Mouse (Mus musculus) spleen, postnatal 4 days (tissue): ENCODE results near the gene Fas.
A peak's percentile ranks its signal among the peaks of the same experiment; 100 is the strongest.

Experiments used
- DNase-seq, 2 experiments: peaks; one replicate each; pipeline ENCODE4 v3.0.0; 2022; ENCODE audit warnings: low spot score in 2 of 2

Fas gene

DNA sequence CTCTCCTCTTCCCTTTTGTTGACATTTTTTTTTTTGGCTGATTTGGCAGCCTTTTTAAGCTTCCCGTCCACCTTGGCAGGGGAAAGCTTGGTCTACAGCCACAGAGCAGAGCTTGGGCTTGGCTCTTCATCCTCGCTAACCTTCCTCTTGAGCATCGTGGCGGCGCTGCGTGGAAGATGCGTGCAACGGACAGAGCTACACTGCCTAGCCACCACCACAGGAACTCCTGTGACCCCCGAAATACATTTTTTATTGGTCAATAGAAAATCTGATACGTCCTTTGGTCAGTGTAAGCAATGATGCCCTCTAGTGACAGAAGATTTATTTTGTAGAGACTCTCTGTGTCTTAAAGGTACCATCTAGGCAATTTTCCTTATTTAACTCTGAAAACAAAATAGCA, 6.1 kb upstream of the Fas start:
- no peak for DNase-seq

DNA sequence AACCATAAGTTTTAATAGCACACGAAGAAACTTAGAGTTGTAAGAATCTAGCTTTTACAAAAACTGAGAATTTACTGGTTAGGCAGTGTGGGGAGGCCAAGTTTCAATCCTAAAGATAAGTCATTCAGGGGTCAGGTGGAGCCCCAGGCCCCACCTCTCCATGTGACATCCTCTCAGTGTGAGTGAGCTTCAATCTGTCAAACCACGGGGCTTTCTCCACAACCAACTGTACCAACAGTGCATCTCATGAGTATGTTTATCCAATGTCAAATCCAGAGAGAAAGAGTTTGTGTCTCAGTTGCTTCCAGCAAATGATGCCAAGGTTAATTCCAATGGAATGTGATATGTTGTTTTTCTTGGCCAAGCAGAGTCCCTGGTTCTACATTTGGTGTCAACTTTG, 5.6 kb upstream of the Fas start:
- DNase-seq = no peak

DNA sequence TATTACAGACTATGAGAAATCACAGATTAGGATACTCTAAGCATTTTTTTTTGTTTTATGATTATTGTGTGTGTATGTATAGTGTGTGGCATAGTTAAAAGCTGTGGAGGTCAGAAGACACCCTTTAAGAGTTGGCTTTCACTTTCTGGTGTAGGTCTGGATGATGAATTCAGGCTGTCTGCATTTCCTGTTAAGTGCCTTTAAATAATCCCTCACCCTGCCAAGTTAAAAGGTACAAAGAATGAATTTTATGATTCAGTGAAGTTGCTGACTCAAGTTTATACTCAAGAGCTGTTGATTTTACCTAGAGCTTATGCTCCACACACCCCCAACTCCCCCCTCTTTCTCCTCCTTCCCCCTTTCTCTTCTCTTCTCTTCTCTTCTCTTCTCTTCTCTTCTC, 3.2 kb upstream of the Fas start:
- DNase-seq = no peak

DNA sequence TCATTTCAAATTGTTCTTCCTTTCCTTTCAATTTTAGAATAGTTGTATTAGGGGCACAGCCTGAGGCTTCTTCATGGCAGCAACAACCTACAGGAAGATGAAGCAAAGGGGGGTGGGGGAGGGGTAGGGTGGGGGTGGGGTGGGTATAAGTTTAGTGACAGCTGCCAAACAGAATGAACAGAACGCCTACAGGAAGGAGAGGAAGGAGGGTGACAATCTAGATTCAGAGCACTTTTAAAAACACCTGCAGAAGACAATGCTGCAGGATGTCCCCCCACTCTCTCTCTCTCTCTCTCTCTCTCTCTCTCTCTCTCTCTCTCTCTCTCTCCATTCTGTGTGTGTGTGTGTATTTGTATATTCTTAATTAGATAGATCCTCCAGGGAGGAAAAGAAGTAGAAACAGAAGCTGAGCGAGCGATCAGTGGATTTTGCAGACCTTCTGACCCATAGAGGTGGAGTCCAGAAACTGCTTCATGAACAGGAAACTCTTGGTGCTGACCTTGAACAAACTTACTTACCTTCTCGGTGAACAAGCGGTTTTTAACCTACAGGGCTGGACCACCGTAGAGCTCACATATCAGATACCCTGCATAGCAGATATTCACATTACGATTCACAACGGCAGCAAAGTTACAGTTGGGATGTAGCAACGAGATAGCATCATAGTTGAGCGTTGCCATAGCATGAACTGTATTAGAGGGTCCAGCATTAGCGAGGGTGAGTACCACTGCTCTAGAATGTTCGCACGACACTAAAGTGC, 2.6 kb upstream of the Fas start:
- DNase-seq = no peak

DNA sequence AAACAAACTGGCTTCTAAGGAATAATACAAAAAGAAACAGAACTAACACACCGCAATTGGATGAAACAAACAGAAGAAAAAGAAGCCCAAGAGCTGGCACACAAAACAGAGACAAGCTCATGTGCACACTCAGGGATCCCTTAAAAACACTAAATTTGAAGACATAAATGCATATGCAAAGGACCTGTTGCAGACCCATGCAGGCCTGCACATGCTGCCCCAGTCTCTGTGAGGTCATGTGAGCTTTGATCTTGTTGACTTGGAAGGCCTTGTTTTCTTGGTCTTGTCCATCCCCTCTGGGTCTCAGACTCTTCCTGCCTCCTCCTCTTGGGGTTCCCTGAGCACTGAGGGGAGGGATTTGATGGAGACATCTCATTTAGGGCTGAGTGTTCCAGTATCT, 1.8 kb upstream of the Fas start:
- no peak for DNase-seq

DNA sequence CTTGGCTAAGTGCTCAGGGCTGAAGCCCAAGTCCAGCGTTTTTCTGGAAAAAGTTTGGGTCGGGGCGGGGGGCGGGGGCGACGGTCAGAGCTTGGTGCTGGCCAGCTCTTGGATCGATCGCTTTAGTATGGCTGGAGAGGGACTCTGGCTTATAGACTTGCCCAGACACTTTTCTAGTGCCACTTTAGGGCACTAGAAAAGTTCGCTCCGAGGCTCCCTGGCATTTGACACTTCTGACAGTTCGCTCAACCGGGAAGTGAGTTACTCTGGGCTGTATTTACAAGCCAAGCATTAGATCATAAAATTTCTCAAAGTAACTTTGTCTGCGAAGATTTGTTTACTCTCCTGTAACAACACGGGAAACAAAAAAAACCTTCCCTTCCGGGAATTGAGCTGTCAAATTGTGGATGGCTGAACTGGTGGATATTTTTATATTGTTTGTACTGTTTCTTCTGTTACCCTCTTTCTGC, 441 bp downstream of the Fas start:
- DNase-seq = no peak

DNA sequence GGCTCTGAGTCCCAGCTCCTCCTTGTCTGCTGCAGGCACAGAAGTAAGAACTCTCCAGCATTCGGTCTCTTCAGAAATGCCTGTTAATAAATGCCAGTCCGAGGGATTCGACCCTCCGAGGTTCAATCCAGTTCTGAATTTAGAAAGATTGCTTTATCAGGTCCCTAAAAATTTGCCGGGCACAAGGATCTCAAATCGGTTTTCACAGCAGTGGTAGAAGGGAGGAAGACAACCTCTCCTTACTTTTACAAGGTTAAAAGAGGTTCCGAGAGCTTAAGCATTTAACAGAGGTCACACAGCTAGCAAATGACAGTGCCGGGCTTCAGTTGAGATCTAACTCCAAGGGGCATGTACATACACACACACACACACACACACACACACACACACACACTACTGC, 913 bp downstream of the Fas start:
- DNase-seq = no peak

DNA sequence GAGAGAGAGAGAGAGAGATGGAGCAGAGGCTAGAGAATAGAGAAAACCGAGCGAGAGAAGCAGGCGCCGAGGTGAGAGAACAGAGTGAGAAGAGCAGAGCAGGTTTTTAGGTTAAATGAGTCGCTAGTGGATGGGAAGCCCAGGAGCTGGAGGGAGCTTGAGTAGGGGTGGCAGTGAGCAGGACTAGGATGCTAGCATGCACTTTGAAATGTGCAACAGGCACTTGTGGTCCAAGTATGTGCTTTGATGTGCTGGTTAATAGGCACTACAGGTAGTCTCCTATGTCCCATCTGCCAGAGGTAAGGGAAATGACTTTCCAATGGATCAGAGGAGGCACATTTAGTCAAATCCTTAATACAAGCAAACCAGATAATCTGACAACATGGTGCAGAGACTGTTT, 1.5 kb downstream of the Fas start:
- DNase-seq = no peak

DNA sequence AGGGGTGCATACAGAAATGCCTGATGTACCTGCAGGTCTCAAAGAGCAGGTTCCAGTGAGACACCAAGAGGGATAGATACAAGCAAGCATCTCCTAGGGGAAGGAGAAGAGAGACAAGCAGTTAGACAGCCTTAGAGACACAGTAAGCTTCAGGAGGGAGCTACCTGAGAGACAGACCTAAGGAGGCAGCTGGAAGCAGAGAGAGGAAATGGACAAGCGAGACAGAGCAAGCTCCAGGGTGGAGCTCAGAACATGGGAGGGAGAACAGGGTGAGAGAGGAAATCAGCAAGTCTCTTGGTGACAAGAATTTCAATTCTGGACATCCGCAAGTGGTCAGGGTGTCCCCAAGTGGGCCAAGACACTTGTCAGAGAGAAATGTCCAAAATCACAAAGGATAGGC, 2.2 kb downstream of the Fas start:
- DNase-seq = no peak

DNA sequence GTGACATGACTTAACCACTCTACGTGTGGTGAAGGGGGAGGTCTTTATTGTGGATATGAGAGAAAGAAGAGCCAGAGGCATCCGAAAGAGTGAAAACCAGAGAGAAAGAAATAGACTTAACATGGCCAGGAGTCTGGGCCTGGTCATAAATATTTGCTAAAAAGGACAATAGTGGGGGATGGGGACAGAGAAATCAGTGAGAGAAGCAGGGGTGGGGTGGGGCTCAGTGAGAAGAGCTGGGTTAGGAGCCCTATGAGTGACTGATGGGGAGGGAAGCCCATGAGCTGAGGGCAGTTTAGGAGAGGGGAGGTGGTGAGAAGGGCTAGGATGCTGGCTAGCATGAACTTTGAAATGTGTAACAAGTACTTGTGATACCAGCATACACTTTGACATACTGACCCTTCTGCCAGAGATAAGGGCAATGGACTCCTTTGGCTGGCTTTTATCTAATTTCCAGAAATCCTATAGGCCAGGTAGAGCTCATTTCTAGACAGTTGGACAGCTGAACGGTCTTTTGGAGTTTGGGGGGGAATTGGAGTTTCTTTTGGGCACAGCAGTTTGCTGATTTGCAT, 3.0 kb downstream of the Fas start:
- no peak for DNase-seq

DNA sequence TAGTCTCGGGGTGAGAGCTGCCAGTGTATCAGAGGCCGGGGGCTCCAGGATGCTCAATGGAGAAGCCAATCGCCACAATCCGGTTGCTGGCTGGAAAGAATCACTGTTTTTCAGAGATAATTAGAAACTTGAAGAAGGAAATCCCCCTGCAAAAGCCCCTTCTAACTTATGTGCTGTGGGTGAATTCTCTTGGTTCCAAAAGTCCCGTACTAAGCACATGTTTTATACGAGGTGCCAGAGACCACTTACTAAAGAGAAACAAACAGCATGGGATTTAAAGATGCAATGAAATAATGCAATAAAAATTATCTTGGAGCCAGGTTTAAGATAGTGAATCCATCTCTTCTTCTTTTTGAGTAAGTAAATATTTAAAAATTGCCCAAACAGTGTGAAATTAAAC, 5.0 kb downstream of the Fas start:
- no peak for DNase-seq

DNA sequence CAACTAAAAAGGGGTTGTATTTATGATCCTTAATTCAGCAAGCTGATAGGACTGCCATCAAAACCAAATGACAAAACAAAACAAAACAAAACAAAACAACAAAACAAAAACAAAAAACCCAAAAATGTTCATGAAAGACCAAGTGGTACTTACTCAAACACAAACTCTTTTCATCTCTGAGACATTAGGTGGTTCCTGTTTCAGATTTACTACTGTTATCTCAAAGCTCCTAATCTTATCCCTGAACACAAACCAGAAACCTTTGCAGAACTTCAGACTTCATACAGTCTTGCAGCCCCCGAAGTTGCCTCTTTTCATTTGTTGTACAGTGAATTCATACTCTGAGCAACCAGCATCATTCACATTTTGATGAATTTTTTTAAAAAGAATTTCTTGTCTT, 8.1 kb downstream of the Fas start:
- no peak for DNase-seq

DNA sequence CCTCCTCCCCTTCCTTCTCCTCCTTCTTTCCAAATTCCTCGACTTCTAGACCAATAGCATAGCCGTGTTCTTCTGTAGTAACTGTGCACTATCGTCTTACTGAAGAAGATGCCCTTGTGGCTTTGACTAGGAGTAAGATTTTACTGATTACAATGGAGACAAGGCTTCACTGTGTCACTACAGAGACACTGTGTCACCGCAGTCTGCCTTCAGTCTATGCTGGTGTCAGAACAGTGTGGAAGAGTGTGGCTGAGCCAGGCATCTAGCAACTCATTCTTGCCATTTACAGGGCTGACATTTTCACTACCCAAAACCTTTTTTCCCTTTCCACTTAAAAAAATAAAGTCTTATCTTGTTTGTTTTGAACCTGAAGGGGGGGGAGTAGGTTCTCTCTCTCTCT, 8.8 kb downstream of the Fas start:
- no peak for DNase-seq

DNA sequence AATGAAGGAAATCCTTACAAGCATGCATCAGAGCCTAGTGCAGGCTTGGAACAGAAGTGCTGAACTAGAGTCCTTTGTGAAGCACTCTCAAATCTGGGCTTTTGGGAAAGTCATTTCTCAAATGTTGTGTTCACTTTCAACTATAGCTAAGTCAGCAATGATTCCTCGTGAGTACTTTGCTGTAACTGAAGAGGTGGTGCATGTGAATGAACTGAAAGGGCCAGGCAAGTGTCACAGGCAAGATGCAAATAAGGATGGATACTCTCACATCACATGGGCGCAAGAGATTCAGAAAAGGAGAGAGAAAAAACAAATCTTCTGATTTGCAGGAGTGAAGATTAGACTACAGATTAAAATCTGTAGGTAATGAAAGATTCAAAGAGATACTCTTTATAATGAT, 10.0 kb downstream of the Fas start:
- DNase-seq = no peak

DNA sequence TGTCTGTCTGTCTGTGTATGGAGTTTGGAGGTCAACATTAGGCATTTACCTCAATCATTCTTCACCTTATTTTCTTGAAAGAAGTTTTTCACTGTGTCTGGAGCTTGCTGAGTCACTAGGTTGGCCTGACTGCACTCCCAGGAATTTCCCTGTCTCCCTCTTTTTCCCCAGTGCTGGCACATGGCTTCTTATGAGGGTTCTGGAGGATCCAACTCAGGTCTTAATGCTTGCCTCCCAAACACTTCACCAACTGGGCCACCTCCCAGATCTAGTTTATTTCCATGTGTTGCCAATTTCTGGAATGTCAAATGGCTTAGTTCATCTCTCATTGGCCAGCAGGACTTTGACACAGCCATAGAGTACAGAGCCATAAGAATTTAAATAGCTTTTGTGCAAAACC, 14.5 kb downstream of the Fas start:
- no peak for DNase-seq

DNA sequence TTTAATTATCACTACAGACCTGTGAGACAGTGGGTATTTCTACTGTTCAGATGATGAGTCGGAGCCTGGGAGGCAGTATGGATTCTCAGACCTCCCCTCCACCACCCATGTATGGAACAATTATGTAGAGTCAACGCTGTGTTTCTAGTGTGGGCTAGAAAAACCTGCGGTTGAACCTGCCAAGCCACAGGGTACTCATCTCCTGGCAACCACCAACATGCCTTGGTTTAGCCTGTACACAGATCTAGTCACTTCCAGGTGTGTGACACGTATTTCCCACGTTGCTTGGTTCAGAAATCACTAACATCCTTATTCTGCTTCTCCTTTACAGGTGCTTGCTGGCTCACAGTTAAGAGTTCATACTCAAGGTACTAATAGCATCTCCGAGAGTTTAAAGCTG, 16.3 kb downstream of the Fas start:
- no peak for DNase-seq

DNA sequence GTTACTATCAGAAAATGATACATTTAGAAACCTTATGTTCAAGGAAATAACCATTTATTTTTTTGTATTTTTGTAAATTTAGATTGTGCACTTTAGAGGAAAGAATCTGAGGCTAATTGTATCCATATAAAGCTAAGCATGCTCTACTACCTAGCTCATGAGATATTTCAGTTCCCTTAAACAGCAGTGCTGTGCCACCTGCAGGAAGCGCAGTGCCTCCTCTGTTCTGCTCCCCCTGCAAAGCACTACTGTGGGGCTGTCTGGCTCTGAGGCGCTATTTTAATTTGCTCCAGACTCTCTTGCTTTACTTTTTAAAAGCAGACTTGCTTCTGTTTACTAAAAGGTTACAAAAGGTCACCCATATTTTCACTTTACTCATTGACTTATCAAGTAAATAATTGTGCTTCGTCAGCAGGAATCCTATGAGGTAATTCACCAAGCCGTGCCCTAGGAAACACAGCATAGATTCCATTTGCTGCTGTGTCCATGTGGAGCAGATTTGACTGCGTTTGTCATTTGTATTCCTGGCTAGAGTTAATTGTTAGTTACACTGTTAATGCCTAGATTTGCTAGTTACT, 21.8 kb downstream of the Fas start:
- no peak for DNase-seq

DNA sequence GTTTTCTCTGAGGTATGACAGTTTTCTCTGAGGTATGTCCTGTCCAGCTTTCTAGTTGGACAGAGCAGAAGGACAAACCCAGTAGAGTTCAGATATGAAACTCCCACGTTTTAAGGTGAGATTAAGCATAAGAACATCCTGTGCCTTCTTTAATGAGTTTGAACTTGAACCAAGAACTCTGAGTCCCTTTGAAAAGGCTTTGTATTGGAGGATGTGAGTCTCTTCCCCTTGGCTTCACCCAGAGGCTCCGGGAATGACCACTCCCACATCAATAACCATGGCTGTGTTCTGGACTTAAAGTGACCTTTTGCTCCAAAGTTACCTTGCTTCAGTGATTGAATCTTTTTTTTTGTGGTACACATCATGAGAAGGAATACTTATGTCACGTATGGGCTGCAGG, 37.6 kb downstream of the Fas start:
- DNase-seq = no peak

DNA sequence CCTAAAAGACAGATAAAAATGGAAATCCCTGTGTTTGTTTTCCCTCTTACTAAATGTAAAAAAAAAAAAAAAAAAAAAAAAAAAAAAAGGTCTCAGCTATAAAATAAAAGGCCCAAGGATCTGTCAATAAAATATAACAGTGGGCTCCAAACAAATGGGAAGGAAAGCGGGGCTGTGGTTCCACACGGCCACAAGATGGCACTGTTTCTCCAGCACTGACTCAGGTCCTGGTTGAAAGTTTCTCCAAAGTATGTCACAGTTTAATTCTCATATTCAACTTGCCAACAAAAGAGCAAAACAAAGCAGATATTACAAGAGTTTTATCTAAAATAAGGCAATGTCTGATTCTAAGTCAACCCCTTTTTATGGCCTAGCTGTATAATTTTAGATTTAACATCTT, 43.8 kb downstream of the Fas start:
- DNase-seq = peak; percentile 35 to 76

DNA sequence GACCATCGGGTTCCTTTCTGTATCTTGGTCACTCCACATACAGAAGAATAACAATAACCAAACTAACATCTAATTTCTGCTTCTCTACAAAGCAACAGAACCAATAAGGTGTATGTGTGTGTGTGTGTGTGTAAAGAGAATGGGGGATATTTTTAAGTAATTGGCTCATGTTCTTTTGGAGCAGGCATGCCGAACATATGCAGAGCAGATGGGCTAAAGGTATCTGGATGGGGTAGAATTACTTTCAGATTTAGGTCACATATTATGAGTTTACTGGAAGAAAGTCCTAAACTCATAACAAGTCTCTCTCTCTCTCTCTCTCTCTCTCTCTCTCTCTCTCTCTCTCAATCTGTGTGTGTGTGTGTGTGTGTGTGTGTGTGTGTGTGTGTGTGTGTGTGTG, 54.2 kb downstream of the Fas start:
- DNase-seq = no peak

DNA sequence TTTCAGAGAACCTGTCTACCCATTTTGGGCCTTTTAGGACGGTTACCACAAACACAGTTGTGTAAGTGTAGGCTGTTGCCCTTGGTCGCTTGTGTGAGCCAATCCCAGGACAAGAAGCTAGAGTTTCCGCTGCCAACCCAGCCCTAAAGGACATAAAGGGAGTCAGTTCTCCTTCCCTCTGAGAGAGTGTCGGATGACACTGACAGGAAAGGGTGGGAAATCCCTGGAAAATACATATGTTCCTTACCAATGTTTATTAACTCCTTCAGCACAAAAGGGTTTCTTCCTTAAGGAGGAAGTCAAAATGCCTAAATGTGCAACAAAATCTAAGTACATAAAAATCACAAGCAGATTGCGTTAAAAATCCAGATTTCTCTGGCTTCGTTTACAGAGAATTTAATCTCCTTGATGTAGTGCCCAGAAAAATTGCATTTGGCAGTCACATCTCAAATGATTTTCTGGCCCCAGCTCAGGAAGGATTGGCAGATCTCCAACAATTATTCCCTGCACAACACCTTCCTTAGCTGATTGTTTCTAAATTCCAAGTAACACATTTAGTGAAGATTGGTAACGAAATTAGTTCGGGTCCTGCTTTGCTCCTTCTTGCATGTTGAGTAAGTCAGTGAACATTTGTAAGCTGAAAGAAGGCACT, 55.3 kb downstream of the Fas start:
- DNase-seq = no peak

DNA sequence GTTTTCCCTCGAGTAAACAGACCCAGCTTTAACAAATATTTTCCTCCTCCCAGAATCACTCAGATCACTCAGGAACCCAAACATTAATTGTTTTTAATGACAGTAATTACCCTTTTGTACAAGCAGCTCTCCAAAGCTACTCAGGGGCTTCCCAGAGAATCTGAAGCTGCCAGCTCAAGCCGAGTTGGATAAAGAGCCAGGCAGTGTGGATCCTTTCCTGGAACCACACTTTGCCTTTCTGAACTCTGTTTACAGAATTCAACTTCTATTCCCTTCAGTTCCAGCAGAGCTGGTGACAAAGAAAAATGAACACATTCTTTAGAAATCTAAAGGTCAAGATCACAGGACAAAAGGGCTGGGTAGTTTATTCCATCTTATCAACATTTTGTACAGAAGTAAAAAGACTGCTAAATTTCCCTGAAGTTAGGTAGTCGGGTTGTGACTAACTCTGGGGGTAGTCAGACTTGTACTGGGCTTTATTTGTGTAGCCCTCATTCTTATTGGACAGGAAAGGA, 62.9 kb downstream of the Fas start:
- no peak for DNase-seq

DNA sequence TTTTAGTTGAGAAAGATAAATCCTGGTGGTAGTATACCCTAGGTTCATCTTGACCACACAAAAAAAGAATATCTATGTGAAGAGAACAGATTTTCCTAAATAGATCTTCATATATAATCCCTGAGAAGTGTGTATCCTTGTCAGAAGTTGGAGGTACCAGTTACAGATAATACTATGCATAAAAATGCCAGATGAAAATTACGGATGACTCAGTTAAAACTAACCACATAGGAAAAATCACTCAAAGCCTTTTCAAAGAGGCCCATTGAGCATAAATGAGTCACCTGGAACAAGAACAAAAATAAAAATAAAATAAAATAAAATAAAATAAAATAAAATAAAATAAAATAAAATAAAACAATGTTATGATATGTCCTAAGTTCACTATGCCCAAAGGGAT, 72.2 kb downstream of the Fas start:
- no peak for DNase-seq
